Mouse (Mus musculus) CD4-positive, CD25-positive, alpha-beta regulatory T cell (primary cell): ENCODE data around the gene Abhd4. TPM values are rescaled to one million over a fixed set of nuclear protein-coding genes. Genes with fewer than 3 reads are reported as not detected.

Source experiments
- polyA plus RNA-seq: library from polyadenylated mRNA; unstranded; fragments of 100-300 nt; shearing (Covaris generic); gene quantifications from one replicate; pipeline ENCODE4 v1.2.1, GENCODE M21; 2017

Abhd4 gene
- 13.4 TPM for polyA plus RNA-seq

GRCm38 (mm10) chr14:54253741-54254291, at the start of gene Abhd4, which contains the start of gene Dad1:
Gene Abhd4 (plus strand): TSS chr14:54254188.
Gene Dad1 (minus strand): TSS chr14:54254104.

DNA sequence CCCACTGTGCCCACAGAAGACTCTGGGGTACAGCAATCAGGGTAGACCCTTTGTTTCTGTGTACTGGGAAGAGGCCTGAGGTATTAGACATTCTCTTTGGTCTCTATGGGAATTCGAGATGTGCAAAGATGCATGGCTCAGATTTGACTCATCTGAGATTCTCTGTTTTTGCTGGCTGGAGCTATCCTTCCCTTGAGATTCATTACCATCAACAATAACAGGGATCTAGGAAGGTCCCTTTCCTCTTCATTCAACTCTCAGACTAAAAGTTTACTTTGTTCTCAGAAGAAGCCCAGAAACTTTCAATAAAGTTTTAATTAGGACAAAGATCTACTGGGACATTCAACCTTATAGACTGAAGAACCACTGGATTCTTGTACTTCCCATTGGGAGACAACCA, 30.9 kb downstream of the Abhd4 start, which contains the start of gene Olfr49:
TSS of gene Olfr49 (minus strand) at position 101 of the 400 bp plus-strand sequence.

Other genes starting within 250 kb of the Abhd4 start
- 435 TPM for gene Dad1, start 84 bp upstream of the Abhd4 start, polyA plus RNA-seq
- gene Olfr49, start 30.8 kb downstream of the Abhd4 start, polyA plus RNA-seq: 0.04 TPM
- gene Oxa1l, start 106.6 kb downstream of the Abhd4 start, polyA plus RNA-seq: 58.9 TPM
- gene Slc7a7, start 163.6 kb downstream of the Abhd4 start, polyA plus RNA-seq: 1.6 TPM
- gene Mrpl52, start 172.7 kb downstream of the Abhd4 start, polyA plus RNA-seq: 215 TPM
- 6.9 TPM for gene Mmp14, start 177.4 kb downstream of the Abhd4 start, polyA plus RNA-seq
- 391 TPM for gene Lrp10, start 209.9 kb downstream of the Abhd4 start, polyA plus RNA-seq
- 0.71 TPM for gene Rem2, start 221.9 kb downstream of the Abhd4 start, polyA plus RNA-seq